Mouse (Mus musculus): ENCODE measurements at regions not wholly inside any gene's neighbourhood (a gene's known extent, or its start where the extent isn't known, plus 50 kb on each side); places are given as distances from the start of the nearest gene placed in this dataset.

DNA sequence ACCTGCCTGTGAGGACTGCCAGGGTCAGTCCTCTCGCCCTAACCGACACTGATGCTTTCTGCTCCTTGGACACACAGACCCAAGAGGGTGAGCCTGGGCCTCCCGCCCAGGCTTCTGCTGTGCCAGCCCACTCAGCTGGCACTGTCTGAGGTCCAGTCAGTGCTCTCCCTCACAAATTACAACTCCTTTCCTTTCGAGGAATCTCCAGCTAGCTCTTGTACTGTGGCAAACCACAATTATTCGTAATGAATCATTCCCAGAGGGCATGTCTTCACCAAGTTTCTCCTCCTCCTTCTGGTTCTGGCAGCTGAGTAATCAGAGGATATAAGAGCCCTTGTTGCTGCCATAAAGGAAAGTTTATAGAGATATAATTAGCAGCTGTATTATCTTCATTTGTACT, 155.2 kb downstream of the 9530068E07Rik start:
- no peak for DNase-seq

DNA sequence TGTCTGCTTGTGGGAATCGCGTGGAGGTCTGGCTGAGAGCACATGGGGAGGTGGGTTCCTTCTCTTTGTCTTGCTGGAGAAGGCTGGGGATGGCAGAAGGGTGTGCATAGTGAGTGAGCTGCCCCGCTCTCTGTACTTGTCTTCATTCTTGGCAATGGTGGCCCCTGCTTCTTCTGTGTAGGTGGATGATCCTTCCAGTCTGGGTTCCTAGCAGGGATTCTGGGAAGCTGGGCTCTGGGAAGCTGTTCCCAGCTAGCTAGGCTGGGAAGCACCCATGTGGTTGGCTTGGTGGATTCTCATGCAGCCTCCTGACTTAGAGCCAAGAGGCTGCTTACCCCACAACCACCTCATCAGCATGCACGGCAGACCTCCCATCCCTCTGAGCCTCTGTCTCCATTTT, 156.6 kb downstream of the 9530068E07Rik start:
- no peak for DNase-seq

DNA sequence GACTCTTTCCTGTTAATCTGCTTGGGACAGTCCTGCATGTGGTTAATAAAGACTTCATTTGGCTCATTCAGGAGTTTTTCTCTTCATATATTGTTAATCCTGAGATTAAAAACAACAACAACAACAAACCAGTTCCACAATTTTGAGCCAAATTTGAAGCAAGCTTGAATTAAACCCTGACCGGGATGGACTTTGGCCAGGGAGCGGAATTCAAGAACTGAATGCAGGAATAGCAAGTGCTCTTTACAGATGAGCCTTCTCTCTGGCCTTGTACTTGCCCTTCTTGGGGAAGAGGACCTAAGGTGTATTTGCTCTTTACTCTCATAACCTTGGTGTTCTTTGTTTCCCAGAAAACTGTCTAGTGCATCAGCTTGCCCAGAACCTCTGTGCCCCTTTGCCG, 161.6 kb downstream of the 9530068E07Rik start:
- DNase-seq: no peak

DNA sequence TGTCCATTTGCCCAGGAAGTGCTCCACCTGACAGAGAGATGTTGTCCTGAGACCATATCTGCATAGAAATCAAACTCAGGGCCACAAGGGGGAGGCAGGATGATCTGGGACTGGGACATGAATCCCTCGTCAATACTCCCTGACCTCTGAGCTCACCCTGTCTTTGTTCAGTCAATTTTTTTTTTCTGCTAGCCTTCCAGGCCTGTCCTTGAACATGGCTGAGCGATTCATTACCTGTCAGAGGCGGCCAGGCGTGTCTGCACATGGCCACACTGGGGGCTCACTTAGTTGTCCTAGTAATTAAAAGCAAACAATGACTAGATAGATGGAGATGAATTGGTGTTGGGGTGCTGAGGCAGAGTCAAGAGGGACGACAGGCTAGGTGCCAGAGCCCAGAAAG, 162.6 kb downstream of the 9530068E07Rik start:
- peak in 1 of 2 experiments; percentile 18 for DNase-seq

DNA sequence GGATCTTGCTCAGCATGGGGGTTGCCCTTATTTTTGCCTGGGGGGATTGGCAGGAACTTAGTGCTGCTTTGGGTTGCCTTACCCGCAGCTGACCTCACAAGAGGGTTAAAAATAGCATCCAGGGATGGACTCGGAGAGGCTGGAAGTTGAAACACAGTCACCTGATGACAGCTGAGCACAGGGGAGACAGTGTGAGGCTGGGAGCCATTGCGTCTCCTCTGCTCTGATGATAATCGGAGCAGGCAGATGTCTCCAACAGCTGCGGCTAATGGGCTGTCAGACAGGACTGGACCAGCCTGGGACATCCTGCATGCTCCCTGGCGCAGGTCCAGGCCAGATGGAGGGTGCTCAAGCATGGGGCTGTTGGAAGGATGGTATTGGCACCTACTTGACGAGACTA, 165.1 kb downstream of the 9530068E07Rik start:
- DNase-seq: peak; percentile 34 to 53

DNA sequence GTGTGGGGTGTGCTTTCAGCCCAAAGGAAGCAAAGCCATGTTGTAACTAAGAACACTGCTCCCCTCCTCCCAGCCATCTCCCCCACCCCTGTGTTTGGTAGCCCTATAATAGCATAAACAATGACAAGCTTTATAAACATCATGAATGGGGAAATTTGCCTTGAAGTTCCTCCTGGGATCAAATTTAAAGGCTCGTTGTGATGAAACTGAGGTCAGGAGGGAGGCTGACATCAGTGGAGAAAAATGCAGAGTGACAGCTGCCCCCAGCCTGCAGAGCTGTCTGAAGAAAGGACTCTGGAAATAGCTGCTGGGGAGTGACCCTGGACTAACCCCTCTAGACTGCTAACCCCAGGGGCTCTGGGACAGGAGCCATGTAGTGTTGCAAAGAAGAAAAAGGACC, 169.2 kb downstream of the 9530068E07Rik start:
- DNase-seq: peak; percentile 28 to 41

DNA sequence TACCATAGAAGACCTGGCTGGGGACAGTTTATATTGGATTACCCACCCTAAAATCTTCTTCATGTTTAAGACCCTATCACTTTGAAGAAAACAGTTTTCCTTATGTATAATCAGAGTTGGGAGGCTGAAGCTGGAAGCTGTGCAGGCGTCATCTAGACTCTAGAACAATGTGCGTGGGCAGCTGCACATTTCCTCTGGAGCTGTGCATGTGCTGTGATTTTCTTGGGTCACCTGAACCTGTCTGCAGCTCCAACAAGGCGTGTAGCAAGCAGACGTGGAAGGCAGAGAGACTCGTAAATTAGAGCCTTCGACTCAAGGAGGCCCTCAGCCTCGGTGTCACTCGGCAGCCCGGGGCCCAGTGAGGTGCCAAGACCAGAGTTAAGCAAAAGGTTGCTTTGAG, 169.8 kb downstream of the 9530068E07Rik start:
- no peak for DNase-seq

DNA sequence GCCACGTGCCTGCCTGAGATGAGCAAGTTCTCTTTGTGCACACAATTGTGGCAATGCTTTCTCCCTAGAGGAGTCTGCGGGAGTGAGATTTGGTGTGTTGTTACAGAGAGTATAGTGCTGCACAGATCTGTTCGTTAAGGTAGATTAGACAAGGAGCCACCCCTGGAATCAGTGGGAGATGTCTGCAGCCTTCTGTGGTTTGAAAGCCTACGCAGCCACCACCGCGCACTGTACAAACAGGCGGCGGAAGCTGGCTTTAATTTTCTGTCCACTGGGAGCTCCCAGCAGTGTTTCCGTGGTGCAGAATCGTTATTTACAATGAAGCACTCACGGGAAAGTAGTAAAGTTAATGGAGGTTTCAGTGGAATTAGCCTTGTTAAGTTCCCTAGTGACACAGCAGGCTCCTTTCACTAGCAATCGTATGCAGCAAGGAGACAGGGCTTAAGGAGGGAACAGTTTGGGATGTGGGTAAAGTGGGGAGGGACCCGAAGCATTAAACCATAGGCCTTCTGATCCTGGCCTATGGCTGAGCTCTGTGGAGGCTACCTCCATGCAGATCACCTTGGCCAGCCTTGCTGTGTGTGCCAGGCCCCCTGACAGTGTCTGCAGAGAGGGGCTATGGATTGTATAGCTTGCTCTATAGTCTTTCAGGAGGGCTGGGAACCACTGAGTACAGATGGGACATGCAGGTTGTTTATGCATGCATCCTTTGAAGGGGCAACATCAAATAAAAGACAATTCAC, 171.9 kb downstream of the 9530068E07Rik start:
- peak; percentile 14 to 18 for DNase-seq

DNA sequence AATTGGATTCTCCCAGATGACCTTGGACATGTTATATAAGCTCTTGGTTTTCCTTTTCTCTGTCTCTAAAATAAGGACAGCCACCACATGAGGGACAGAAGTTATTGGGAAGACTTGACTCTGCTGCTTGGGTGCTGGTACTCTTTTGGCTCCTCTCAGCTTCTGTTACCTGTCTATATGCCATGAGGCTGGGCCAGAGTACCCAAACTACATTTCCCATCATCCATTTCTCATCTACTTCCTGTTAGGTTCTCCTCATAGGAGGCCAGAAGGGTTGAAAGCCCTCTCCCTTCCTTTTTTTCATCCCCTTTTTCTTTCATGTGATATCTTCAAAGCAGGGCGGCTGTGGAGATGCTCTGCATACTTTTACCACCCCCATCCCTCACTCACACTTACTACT, 172.6 kb downstream of the 9530068E07Rik start:
- DNase-seq: no peak

DNA sequence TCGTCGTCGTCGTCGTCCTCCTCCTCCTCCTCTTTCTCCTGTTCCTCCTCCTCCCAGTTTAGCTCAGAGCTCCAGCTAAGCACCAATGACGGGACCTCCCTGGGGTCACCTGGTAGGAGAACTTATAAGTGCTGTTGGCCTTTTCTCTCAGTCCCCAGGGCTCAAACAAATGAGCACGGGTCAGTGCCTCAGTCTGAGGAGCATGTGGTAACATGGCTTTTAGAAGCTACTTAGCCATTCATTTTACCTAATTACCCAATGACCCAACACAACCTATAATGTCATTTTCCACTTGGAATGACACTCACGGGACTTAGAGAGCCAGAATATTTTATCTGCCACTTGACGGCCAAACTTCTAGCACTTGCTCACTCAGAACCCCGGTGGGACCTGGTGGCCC, 173.5 kb downstream of the 9530068E07Rik start:
- DNase-seq: no peak

DNA sequence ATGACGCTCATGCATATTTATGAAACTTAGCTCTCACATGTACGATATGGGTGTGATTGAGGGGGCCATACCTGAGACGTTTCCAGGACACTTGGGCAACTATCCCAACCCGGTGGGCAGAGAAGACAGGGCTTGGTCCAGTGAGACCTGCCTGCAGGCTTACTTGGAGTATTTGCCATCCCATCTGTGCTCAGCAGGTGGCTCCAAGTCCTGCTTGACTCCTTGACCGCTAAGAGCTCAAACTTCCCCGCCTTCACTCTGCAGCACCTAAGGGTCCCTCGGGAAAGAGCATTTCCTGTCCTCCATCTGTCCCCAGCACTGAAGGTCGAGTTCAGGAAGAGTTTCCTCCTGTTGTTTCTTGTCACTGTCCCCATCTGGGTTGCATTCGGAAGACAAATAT, 182.2 kb downstream of the 9530068E07Rik start:
- DNase-seq: peak; percentile 15 to 20

DNA sequence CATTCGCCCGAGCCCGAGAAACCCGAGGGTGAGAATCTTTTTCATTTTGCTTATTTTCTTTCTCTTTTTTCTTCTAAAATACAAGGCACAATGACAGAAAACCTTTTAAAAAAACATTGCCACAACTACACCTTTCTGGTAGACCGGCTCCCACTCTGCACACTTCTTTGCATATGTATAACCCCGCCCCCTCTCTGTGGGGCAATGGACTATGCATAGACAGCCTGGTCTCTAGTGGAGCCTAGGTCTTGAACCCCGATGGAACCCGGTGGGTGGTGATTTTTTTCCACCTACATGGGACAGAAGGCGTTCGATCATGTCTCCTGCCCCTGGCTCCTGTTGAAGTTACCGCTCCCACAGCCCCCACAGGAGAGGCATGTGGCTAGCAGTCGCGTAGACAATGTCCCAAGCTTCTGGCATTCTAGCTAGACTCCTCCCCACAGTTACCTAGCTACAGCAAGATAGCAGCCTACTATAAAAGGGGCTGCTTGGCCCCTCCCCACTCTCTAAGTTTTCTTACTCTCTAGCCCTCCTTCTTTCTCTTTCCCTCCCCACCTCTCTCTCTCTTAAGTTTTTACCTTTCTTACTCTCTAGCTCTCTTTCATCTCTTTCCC, 183.6 kb downstream of the 9530068E07Rik start:
- DNase-seq: no peak

DNA sequence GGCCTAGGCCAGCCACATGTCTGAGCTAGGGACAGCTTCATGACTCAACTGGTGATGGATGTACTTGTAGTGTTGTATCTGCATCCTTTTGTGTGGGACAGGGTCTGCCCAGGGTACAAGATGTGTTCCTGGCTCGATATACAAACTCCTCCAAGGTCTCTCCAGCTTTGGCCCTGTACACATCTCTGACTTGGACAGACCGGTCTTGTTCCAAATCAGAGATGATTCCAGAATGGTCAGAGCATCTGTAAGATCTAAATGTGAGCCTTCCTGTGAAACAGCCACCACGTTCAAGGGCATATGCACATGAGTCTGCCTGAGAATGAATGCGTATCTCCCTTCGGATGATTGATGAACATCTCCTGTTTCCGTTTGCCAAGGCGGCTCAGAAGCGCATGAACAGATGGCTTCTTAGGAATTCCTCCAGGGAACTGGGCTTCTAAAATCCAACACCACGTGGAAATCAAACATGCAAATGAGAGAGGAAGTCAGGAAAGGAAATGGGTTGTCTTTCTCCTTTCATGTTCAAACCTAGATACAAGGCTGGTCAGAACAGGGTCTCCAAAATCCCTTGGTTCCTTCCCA, 172.7 kb upstream of the Fstl4 start:
- DNase-seq: no peak

DNA sequence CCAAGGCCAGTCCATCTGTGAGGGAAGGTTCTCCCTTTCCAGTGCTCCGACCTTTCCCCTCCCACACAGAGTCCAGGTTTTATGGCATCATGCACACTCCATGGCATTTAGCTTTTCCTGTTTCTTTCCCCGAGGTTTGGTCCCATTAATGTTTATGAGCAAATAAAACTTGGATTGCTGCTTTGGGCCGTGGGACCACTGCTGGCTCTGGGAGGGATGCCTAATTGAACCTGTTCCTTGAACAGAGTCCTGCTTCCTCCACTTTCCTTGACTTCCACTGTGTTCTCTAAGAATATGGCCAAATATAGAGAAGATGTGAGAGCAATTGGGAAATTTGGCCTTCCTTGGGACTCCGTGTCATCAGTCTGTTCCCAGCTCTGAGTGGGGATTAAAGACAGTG, 170.3 kb upstream of the Fstl4 start:
- DNase-seq: no peak

DNA sequence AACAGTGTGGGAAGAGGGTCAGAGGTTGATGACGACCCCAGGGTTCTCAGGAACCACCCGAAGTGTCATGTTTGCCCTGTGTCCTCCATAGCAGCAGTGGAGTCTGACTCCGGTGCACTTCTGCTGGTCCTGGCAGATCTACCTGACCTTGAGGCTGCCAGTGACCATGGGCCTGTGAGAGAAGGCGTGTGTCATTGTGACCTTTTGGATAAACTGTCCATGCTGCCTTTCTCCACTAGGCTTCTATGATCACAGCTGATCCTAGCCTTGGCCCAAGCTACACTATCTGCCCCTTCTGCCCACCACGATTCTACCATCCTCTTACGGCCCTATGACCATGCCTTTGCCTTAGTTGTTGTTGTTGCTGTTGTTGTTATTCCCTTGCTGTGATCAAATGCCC, 163.2 kb upstream of the Fstl4 start:
- no peak for DNase-seq

DNA sequence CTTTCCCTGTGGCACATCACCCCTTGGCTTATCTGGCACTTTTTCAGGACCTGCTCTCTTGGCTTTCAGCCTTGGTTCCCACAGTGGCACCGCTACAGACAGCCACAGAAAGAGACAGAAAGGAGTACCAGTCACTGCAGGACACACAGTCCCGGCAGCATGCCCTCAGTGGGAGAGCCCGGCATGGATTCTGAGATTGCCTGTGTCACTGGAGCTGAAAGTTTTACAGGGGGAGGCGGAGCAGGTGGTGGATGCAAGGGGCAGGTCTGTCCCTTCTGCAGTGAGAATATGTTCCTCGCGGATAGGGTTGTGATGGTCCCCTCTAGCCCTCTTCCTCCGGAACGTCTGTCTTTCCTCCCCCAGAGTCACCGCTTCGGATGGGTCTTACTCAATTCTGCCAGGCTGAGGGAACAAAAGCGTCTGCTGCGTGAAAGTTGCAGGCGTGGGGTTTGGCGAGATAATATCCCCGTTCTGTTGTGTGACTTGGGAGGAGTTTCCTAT, 162.3 kb upstream of the Fstl4 start:
- DNase-seq: peak in 1 of 2 experiments; percentile 21

DNA sequence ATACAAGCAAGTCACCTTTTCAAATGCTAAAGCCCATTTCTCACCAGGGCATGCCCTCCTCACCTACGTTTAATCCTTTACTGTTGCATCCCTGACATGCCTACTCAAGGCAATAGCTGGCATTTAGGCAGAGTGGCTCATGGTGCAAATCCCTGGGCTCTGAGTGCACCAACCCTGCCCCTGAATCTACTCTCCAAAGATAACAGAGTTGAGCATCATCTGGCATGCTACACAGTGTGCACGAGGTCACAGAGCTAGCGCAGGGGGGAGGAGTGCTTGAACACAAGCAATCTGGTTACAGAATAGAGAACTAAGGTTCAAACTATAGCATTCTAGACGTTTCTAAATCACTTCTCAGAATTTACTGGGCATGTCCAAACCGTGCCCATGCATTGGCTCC, 161.6 kb upstream of the Fstl4 start:
- no peak for DNase-seq

DNA sequence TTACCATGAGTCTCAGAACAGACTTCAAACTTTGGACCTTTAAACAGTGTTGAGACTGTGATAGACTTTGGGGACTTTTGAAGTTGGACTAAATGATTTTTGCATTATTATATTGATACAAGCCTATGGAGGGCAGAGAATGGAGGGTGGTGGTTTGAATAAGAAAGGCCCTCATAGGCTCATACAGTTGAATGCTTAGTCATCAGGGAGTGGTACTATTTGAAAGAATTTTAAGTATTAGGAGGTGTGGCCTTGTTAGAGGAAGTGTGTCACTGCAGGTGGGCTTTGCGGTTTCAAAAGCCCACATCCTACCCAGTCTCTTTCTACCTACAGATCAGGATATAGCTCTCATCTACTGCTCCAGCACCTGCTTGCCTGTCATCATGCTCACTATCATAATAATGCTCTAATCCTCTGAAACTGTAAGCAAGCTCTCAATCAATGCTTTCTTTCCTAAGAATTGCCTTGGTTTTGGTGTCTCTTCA, 153.7 kb upstream of the Fstl4 start:
- no peak for DNase-seq

DNA sequence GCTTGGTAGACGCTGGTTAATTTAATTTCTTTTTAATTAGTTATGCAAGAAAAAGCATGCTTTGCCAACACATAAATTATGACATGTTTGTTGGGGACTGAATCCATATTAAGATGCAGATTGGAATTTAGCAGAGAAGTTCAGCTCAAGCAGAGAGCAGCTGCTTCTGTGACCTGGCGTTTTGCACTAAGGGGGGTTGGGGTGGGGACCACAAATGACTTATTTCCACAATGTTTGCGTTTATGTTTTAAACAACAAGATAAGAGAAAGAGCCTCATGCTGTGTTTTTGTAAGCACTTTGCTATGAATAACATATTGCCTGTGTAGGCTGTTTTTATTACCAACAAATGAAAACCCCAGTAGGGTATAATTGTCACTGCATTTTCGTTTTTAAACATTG, 148.8 kb upstream of the Fstl4 start:
- peak in 1 of 2 experiments; percentile 16 for DNase-seq

DNA sequence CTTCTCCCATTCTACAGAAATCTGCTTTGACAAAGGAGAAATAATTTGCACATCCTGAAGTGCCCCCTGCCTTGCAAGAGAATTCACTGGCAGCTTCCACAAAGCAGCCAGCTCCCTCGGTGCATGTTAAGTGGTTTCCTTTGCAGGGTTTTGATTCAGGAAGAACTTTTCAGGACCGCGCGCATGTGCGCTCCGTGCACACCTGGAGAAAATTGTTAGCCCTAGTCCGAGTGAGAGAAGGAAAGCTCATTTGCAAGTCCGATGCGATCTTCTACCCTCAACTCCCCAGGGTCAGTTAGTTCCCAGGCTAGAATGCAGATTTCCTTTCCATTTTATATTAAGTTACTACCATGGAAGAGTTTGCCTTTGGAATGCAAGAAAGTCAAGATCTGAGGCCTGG, 145.8 kb upstream of the Fstl4 start:
- DNase-seq: no peak

DNA sequence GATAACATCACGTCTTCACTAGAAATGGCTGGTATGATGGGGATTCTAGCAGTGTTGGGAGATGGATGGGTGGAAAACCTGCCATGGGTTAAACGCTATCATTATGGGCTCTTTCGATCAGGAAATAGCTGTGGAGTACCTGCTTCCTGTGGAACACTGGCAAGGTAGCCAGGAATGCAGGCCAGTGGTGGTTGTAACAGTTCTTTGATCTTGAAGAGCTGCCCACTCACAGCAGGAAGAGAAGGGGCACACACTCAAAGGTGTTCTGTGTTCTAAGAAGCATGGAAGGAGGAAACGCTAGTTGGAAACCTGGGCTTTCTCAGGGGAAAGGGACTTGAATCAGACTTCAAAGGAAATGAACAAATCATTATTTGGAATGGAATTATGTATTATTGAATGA, 141.6 kb upstream of the Fstl4 start:
- DNase-seq: no peak

DNA sequence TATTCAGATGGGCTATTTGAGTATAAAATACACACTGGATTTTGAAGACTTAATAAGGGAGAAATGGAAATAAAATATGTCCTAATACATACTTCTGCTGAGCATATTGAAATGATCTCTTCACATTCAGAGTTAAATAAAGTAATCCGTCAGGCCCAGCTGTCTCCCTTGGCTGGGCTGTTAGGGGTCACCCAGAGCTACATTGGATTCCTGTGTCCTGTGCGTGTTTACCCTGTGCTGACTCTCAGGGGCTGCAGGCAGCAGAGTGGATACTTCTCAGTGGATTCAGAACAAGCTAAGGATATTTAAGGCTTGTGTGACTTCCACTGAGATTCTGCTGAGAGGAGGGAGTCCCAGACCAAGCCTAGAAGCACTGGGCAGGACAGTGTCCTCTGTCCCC, 135.6 kb upstream of the Fstl4 start:
- peak in 1 of 2 experiments; percentile 35 for DNase-seq

DNA sequence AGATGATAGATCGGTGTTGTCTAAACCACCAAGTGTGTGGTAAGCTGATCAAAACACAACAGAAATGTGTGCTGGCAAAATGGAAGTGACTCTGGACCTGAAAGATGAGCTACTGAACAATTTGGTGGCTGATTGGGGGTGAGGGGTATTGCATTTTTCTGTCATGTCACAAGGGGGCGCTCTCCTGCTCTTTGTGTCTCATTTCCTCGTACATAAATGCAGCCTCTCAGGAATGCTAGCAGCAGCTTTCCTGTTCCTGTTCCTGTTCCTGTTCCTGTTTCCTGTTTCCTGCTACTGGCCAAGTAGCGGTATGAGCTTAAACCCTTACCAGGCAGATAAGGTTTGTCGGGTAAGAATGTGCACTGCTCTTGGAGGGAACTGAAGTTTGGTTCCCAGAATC, 134.7 kb upstream of the Fstl4 start:
- no peak for DNase-seq

DNA sequence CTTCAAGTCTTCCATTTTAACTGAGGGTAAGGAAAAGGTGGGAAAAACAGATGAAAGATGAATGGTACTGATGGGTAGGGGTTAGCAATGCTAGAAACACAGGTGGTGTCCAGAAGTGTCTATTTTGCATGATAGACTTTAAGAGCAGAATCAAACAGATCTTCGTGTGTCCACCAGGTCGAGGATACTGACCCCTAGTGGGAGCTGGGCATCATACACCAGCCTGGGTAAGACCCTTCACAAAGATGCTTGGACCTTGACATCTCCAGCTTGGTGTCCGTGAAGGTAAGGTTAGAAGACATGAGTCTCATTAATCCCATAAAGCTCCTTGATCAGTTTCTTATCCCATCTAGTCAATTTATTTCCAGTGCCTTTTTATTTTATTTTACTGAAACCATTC, 132.9 kb upstream of the Fstl4 start:
- DNase-seq: no peak

Measured in kidney, postnatal 4 days (tissue).